Mouse (Mus musculus) intestine, embryonic 15.5 days (tissue): ENCODE measurements at regions not wholly inside any gene's neighbourhood (a gene's known extent, or its start where the extent isn't known, plus 50 kb on each side); places are given as distances from the start of the nearest gene placed in this dataset.

Experiments used
- ATAC-seq: fragments of 200-750 bp; cut with Nextera tagmentation; 2 replicates; pipeline ENCODE4 v1.8.0; 2017; ENCODE audit warnings: moderate TSS enrichment, moderate library complexity
- H3K27ac ChIP-seq: fragments of 300-500 bp; sonication (generic); 2 replicates; pipeline ENCODE4 v1.5.1; 2015; ENCODE audit warnings: mild to moderate bottlenecking, inconsistent platforms
- H3K27me3 ChIP-seq: fragments of 300-500 bp; sonication (generic); replicated peaks from 2 replicates; pipeline ENCODE4 v1.6.1; 2015; ENCODE audit warnings: inconsistent platforms
- H3K36me3 ChIP-seq: fragments of 300-500 bp; sonication (generic); 2 replicates; pipeline ENCODE4 v1.6.1; 2015; ENCODE audit warnings: inconsistent platforms
- H3K4me1 ChIP-seq: fragments of 300-500 bp; sonication (generic); replicated peaks from 2 replicates; pipeline ENCODE4 v1.6.1; 2015; ENCODE audit warnings: inconsistent platforms
- H3K4me2 ChIP-seq: fragments of 300-500 bp; sonication (generic); replicated peaks from 2 replicates; pipeline ENCODE4 v1.6.1; 2015; ENCODE audit warnings: mild to moderate bottlenecking, inconsistent platforms
- H3K4me3 ChIP-seq: fragments of 300-500 bp; sonication (generic); replicated peaks from 2 replicates; pipeline ENCODE4 v1.5.1; 2015; ENCODE audit warnings: inconsistent platforms
- H3K9ac ChIP-seq: fragments of 300-500 bp; sonication (generic); 2 replicates; pipeline ENCODE4 v1.6.1; 2015; ENCODE audit warnings: inconsistent platforms
- H3K9me3 ChIP-seq: fragments of 300-500 bp; sonication (generic); 2 replicates; pipeline ENCODE4 v1.6.1; 2016; ENCODE audit warnings: inconsistent platforms
- WGBS: fragments of 180-500 bp; shearing (Covaris S2); methylation state at CpG from one replicate; pipeline ENCODE4 v1.1.7; 2015; 5-methylcytosine and 5-hydroxymethylcytosine counted together

GRCm38 (mm10) chr15:63270381-63270780 lies 574.6 kb downstream of the Gsdmc2 start:
- Histone ChIP-seq H3K27ac (no peak overlapping the region), H3K4me1 (no peaks in the 10 kb centered on the region)

GRCm38 (mm10) chr15:63265845-63266244 lies 579.1 kb downstream of the Gsdmc2 start:
- Histone ChIP-seq H3K4me3 (no peak overlapping the region), H3K27ac (no peak overlapping the region), H3K4me1 (no peaks in the 10 kb centered on the region), H3K9ac (no peak overlapping the region), H3K27me3 (no peaks in the 10 kb centered on the region), H3K9me3 (no peaks in the 10 kb centered on the region), H3K36me3 (no peaks in the 10 kb centered on the region), H3K4me2 (no peak overlapping the region)
- ATAC-seq: no peak
- WGBS: 73% methylated on average over 1 of the region's 1 CpGs

More at GRCm38 (mm10) chr15:63270381-63270780, 574.6 kb downstream of the Gsdmc2 start:
- no peaks in the 10 kb centered on the region for H3K36me3 ChIP-seq
- no peak overlapping the region for H3K9ac ChIP-seq
- H3K4me3 ChIP-seq: no peak overlapping the region
- H3K9me3 ChIP-seq: no peaks in the 10 kb centered on the region
- WGBS: 86% methylated on average over 2 of the region's 2 CpGs
- H3K27me3 ChIP-seq: no peaks in the 10 kb centered on the region
- no peak overlapping the region for H3K4me2 ChIP-seq
- no peak for ATAC-seq

- no peaks in the 10 kb centered on the region for H3K4me1 ChIP-seq
- no peaks in the 10 kb centered on the region for H3K27me3 ChIP-seq
- H3K27ac ChIP-seq: no peak overlapping the region
- H3K36me3 ChIP-seq: no peaks in the 10 kb centered on the region
- no peak overlapping the region for H3K4me3 ChIP-seq
- 81% methylated on average over 2 of the region's 2 CpGs for WGBS
- no peak for ATAC-seq
- no peak overlapping the region for H3K4me2 ChIP-seq
- no peak overlapping the region for H3K9ac ChIP-seq
- no peaks in the 10 kb centered on the region for H3K9me3 ChIP-seq
These were observed 589.2 kb downstream of the Gsdmc2 start for GRCm38 (mm10) chr15:63255736-63256135.

- Histone ChIP-seq H3K9me3 (no peaks in the 10 kb centered on the region), H3K27ac (no peak overlapping the region), H3K9ac (no peak overlapping the region), H3K36me3 (no peaks in the 10 kb centered on the region), H3K27me3 (no peaks in the 10 kb centered on the region), H3K4me2 (no peak overlapping the region), H3K4me1 (no peaks in the 10 kb centered on the region), H3K4me3 (no peak overlapping the region)
- ATAC-seq: no peak
- WGBS: 50% methylated on average over 1 of the region's 1 CpGs
These were observed 592.1 kb downstream of the Gsdmc2 start for GRCm38 (mm10) chr15:63252781-63253340.

DNA sequence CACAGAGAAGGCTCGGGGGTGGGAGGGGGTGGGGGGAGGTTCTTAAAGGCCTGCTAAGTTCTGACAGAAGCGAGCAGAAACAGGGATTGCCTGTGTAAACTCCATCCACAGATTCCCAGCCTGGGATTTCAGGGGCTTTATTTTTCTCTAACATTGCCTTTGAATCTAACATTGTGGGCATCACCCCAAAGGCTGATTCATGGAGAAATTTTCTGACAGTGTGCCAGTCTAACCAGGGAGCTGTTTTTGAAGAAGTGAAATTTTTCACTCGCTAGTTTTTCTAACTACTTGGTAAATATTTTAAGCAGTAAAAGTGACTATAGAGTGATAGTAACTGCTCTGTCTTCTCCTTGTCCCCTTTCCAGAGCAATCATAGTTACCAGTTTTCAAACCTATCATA lies 606.4 kb downstream of the Gsdmc2 start:
- no peaks in the 10 kb centered on the region for H3K27me3 ChIP-seq
- no peak overlapping the region for H3K4me2 ChIP-seq
- WGBS: 52% methylated on average over 3 of the region's 3 CpGs
- no peak overlapping the region for H3K27ac ChIP-seq
- H3K9me3 ChIP-seq: no peaks in the 10 kb centered on the region
- no peak overlapping the region for H3K9ac ChIP-seq
- no peaks in the 10 kb centered on the region for H3K4me1 ChIP-seq
- ATAC-seq: no peak
- no peak overlapping the region for H3K4me3 ChIP-seq
- no peaks in the 10 kb centered on the region for H3K36me3 ChIP-seq

DNA sequence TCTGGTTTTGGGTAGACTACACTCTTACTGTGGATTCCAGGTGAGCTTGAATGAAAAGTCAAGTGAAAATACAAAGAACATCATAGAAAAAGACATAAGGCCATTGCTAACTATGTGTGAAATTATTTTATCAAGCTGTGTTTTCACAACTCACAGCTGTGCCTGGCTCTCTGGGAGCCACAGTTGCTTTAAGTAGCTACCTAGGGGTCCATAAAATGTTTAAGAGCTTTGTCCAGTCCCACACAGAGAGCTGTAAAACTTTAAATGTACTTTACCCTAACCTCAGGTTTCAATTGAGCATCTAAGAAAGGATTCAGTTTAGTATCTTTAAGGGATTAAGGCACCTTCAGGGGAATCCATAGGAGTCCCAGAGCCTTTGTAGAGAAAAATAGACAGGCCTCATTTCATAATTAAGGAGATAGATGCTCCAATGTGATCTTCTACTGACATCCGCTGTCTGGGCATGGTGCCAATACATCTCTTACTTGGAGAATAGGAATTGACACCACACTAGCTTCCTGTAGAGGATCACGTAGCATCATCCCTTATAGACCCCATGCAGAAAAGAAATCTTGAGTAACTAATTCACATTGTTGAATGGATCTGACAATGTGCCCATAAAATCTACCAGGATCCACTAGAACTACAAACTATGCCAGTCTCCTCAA lies 626.5 kb downstream of the Gsdmc2 start:
- H3K4me2 ChIP-seq: no peak overlapping the region
- H3K4me3 ChIP-seq: no peak overlapping the region
- no peaks in the 10 kb centered on the region for H3K9me3 ChIP-seq
- 52% methylated on average over 2 of the region's 2 CpGs for WGBS
- no peak overlapping the region for H3K27ac ChIP-seq
- H3K36me3 ChIP-seq: no peaks in the 10 kb centered on the region
- no peak for ATAC-seq
- H3K9ac ChIP-seq: no peak overlapping the region
- H3K4me1 ChIP-seq: no peaks in the 10 kb centered on the region
- H3K27me3 ChIP-seq: no peaks in the 10 kb centered on the region

- Histone ChIP-seq H3K27ac (no peak overlapping the region), H3K27me3 (no peaks in the 10 kb centered on the region), H3K4me1 (no peaks in the 10 kb centered on the region), H3K36me3 (no peaks in the 10 kb centered on the region), H3K4me3 (no peak overlapping the region), H3K9ac (no peak overlapping the region), H3K4me2 (no peak overlapping the region), H3K9me3 (no peaks in the 10 kb centered on the region)
- ATAC-seq: no peak
- WGBS: 92% methylated on average over 1 of the region's 1 CpGs
These were observed 639.8 kb downstream of the Gsdmc2 start for GRCm38 (mm10) chr15:63205150-63205549.

DNA sequence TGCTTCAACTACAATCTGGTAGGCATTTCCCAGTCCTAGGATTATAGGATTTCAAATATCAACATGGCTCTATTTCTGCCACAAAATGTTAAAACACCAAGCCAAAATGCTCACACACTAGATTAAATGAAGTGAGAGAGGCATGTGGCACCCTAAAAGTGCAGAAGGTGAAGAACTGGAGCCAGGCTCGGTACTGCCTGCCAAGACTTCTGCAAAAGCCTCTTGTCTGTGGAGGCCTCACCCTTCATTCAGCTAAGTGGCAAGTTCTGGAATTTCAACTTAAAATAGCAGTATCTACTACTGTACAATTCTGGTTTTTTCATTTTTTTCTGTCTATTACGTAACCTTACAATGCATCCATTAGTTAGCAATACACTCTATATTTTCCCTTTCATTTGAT lies 649.9 kb downstream of the Gsdmc2 start:
- Histone ChIP-seq H3K36me3 (no peaks in the 10 kb centered on the region), H3K4me2 (no peak overlapping the region), H3K4me3 (no peak overlapping the region), H3K27ac (no peak overlapping the region), H3K9ac (no peak overlapping the region), H3K27me3 (no peaks in the 10 kb centered on the region), H3K4me1 (no peaks in the 10 kb centered on the region), H3K9me3 (no peaks in the 10 kb centered on the region)
- WGBS: 85% methylated on average over 2 of the region's 2 CpGs
- ATAC-seq: no peak

- Histone ChIP-seq H3K4me1 (no peaks in the 10 kb centered on the region), H3K9me3 (no peaks in the 10 kb centered on the region), H3K9ac (no peak overlapping the region), H3K4me3 (no peak overlapping the region), H3K4me2 (no peak overlapping the region), H3K27me3 (no peaks in the 10 kb centered on the region), H3K27ac (no peak overlapping the region), H3K36me3 (no peaks in the 10 kb centered on the region)
- ATAC-seq: no peak
- 30% methylated on average over 1 of the region's 1 CpGs for WGBS
These were observed 650.5 kb downstream of the Gsdmc2 start for GRCm38 (mm10) chr15:63194492-63194797.

- H3K27me3 ChIP-seq: no peaks in the 10 kb centered on the region
- WGBS: 49% methylated on average over 2 of the region's 2 CpGs
- H3K9me3 ChIP-seq: no peaks in the 10 kb centered on the region
- no peaks in the 10 kb centered on the region for H3K4me1 ChIP-seq
- ATAC-seq: peak; percentile 88
- H3K36me3 ChIP-seq: no peaks in the 10 kb centered on the region
- no peak overlapping the region for H3K9ac ChIP-seq
- no peak overlapping the region for H3K4me2 ChIP-seq
- no peak overlapping the region for H3K27ac ChIP-seq
- H3K4me3 ChIP-seq: no peak overlapping the region
These were observed 651.1 kb downstream of the Gsdmc2 start for GRCm38 (mm10) chr15:63193617-63194491.

- Histone ChIP-seq H3K27ac (no peak overlapping the region), H3K36me3 (no peaks in the 10 kb centered on the region), H3K4me3 (no peak overlapping the region), H3K4me1 (no peaks in the 10 kb centered on the region), H3K9ac (no peak overlapping the region), H3K27me3 (no peaks in the 10 kb centered on the region), H3K9me3 (no peaks in the 10 kb centered on the region), H3K4me2 (no peak overlapping the region)
- 79% methylated on average over 2 of the region's 2 CpGs for WGBS
- ATAC-seq: no peak
These were observed 653.2 kb downstream of the Gsdmc2 start for GRCm38 (mm10) chr15:63191731-63192130.

GRCm38 (mm10) chr15:63190086-63190485 lies 654.9 kb downstream of the Gsdmc2 start:
- no peaks in the 10 kb centered on the region for H3K9me3 ChIP-seq
- WGBS: 41% methylated on average over 2 of the region's 2 CpGs
- H3K9ac ChIP-seq: no peak overlapping the region
- ATAC-seq: no peak
- no peak overlapping the region for H3K4me3 ChIP-seq
- H3K27ac ChIP-seq: no peak overlapping the region
- H3K4me1 ChIP-seq: no peaks in the 10 kb centered on the region
- no peaks in the 10 kb centered on the region for H3K27me3 ChIP-seq
- H3K36me3 ChIP-seq: no peaks in the 10 kb centered on the region
- no peak overlapping the region for H3K4me2 ChIP-seq

DNA sequence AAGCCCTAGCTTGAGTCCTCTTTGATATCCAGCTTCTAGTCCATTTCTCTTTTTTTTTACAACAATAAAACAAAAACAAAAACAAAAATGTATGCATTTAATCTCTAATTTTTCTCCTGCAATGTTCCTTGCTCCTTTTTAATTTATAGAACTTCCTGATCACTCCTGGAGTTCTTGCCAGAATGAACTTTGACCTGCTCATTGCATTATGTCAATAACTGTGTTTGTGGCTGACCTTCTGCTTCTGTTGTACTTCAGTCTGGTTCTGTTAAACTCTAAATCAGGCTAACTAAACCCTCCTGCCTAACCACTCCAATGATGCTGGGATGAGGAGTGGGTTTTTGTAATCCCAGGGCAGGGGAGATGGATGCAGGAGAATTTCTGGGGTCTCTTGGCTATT lies 674.0 kb downstream of the Gsdmc2 start:
- Histone ChIP-seq H3K36me3 (no peaks in the 10 kb centered on the region), H3K27ac (no peak overlapping the region), H3K4me2 (no peak overlapping the region), H3K4me1 (no peaks in the 10 kb centered on the region), H3K9me3 (no peaks in the 10 kb centered on the region), H3K9ac (no peak overlapping the region), H3K4me3 (no peak overlapping the region), H3K27me3 (no peaks in the 10 kb centered on the region)
- ATAC-seq: peak; percentile 51; the same call in 1 of the 2 replicates
